Mouse (Mus musculus) midbrain, postnatal 0 days (tissue): ENCODE results near the gene Ttc4. TPM values are rescaled to one million over a fixed set of nuclear protein-coding genes. Genes with fewer than 3 reads are reported as not detected.

Experiments used
- ATAC-seq: fragments of 200-750 bp; cut with Nextera tagmentation; 2 replicates; pipeline ENCODE4 v1.8.0; 2017; ENCODE audit warnings: moderate number of reproducible peaks, mild to moderate bottlenecking, moderate TSS enrichment, moderate library complexity; ENCODE audit not compliant: low FRiP score
- DNase-seq: peaks from one replicate; pipeline ENCODE4 v3.0.0-alpha.2; 2015; ENCODE audit warnings: low spot score
- H3K27ac ChIP-seq: fragments of 300-500 bp; sonication (generic); 2 replicates; pipeline ENCODE4 v1.5.1; 2014; ENCODE audit warnings: low read depth, mild to moderate bottlenecking, low read length, mixed read lengths
- H3K27me3 ChIP-seq: fragments of 300-500 bp; sonication (generic); 2 replicates; pipeline ENCODE4 v1.6.1; 2014; ENCODE audit warnings: low read length, control low read depth, mixed read lengths; ENCODE audit not compliant: insufficient read depth
- H3K36me3 ChIP-seq: fragments of 300-500 bp; sonication (generic); 2 replicates; pipeline ENCODE4 v1.6.1; 2014; ENCODE audit warnings: low read length, control low read depth, mixed read lengths; ENCODE audit not compliant: insufficient read depth
- H3K4me1 ChIP-seq: fragments of 300-500 bp; sonication (generic); 2 replicates; pipeline ENCODE4 v1.6.1; 2014; ENCODE audit warnings: mild to moderate bottlenecking, control low read depth, antibody characterized with exemption, low read length, mixed read lengths; ENCODE audit not compliant: insufficient read depth
- H3K4me2 ChIP-seq: fragments of 300-500 bp; sonication (generic); 2 replicates; pipeline ENCODE4 v1.6.1; 2014; ENCODE audit warnings: low read depth, mild to moderate bottlenecking, low read length, mixed read lengths; ENCODE audit not compliant: poor library complexity, severe bottlenecking
- H3K4me3 ChIP-seq: fragments of 300-500 bp; sonication (generic); 2 replicates; pipeline ENCODE4 v1.5.1; 2014; ENCODE audit warnings: low read depth, mild to moderate bottlenecking, low read length, moderate library complexity
- H3K9ac ChIP-seq: fragments of 300-500 bp; sonication (generic); replicated peaks from 2 replicates; pipeline ENCODE4 v1.6.1; 2014; ENCODE audit warnings: mild to moderate bottlenecking, low read length, moderate library complexity, mixed read lengths; ENCODE audit not compliant: poor library complexity, severe bottlenecking
- H3K9me3 ChIP-seq: fragments of 300-500 bp; sonication (generic); 2 replicates; pipeline ENCODE4 v1.6.1; 2016; ENCODE audit warnings: low read length, control low read depth
- CTCF ChIP-seq: IDR thresholded peaks from 2 replicates; pipeline ENCODE4 v1.5.1; 2016; ENCODE audit warnings: antibody characterized with exemption, mild to moderate bottlenecking
- WGBS: fragments of 180-500 bp; shearing (Covaris S2); extraction: QIAGEN DNeasy Blood & Tissue Kit; methylation state at CpG from one replicate; pipeline ENCODE4 v1.1.7; 2014; 5-methylcytosine and 5-hydroxymethylcytosine counted together
- polyA plus RNA-seq: library from polyadenylated mRNA; unstranded; fragments of >200 nt; fragmentation: Nextera tagmentation; extraction: Ambion mirVana; gene quantifications from 2 replicates; pipeline ENCODE4 v1.2.1, GENCODE M21; 2015
- total RNA-seq: library from RNA; depleted of rRNA; stranded (reverse); fragments of >200 nt; gene quantifications from 2 replicates; pipeline ENCODE4 v1.2.3, GENCODE M21; 2014

Ttc4 gene
- total and polyA plus RNA-seq, 2 experiments from 2014 or later = 93.2 to 127 TPM

DNA sequence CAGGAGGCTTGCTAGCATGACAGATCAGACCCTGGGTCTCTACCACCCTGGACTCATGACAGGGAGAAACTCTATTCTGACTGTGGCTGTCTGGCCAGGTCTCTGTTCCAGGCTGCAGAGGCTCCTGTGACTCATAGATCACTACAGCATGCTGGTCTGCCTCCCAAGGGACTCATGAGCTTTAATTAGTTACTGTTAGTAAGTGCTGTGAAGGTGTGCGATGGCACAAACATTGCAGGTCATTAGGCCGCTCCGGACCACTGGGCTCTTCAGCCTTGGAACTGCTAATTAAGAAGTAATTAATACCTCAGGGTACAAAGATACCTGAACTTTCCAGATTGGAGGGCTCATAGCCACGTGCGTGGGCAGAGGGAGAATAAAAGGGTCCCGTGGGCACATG is 31.6 kb downstream of the Ttc4 start:
- 0 out of 2 replicates have a peak, but pooled peaks cover 2% of the 10 kb centered on the region for H3K4me1 ChIP-seq

DNA sequence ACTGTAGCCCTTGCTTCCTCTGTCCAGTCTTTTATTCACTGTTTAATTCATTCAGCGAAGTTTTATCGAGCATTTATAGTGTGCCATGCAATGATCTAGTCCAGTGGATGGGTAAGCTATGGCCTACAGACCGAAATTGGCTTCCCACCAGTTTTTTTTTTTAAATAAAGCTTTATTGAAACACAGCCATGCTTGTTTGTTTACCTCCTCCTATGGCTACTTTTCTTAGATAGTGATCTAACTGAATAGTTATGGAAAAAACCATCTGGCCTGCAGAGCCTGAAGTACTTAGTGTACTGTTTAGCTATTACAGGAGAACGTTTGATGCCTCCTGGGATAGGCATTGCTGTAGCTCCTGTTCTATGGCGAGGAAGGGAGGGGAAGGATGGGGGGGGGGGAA is 32.9 kb downstream of the Ttc4 start:
- peaks cover 8% of the 10 kb centered on the region; the same call in 1 of the 2 replicates for H3K27me3 ChIP-seq
- no peak for TF ChIP-seq CTCF
- H3K4me1 ChIP-seq = no peaks in the 10 kb centered on the region
- no peak overlapping the region for H3K4me3 ChIP-seq
- H3K9me3 ChIP-seq = no peaks in the 10 kb centered on the region
- no peak overlapping the region for H3K27ac ChIP-seq
- DNase-seq (no peak), ATAC-seq (no peak)
- whole genome bisulfite sequencing = 73% methylated on average over 5 of the region's 5 CpGs
- H3K4me2 ChIP-seq = no peak overlapping the region
- no peaks in the 10 kb centered on the region for H3K36me3 ChIP-seq
- H3K9ac ChIP-seq = no peak overlapping the region

More for the DNA sequence above, 31.6 kb downstream of the Ttc4 start:
- Histone ChIP-seq H3K9ac (no peak overlapping the region), H3K27me3 (peaks cover 8% of the 10 kb centered on the region; the same call in 1 of the 2 replicates), H3K4me2 (no peak overlapping the region), H3K36me3 (no peaks in the 10 kb centered on the region), H3K27ac (no peak overlapping the region), H3K9me3 (no peaks in the 10 kb centered on the region), H3K4me3 (no peak overlapping the region)
- WGBS = 80% methylated on average over 6 of the region's 6 CpGs
- peak; percentile 21 for DNase-seq
- no peak for ATAC-seq
- TF ChIP-seq CTCF = no peak

DNA sequence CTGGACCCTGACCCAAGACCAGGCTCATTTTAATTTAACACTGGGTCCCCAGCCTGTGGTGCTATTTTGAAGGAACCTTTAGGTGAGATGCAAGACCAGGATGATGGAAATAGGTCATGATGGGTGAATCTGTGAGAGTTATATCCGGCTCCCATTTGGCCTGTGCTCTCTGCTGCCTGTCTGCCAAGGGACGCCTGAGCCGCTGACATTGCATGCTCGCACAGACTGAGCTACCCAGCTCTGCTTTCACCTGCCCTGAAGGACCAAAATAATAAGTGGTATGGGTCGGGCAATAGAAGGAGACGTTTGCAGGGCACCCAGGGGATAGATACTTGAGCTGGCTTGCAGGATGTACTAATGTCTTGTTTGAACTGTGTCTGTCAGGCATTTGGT is 34.5 kb downstream of the Ttc4 start:
- no peaks in the 10 kb centered on the region for H3K36me3 ChIP-seq
- DNase-seq (no peak), ATAC-seq (no peak)
- H3K4me1 ChIP-seq = no peaks in the 10 kb centered on the region
- H3K4me2 ChIP-seq = no peak overlapping the region
- H3K27ac ChIP-seq = no peak overlapping the region
- H3K4me3 ChIP-seq = no peak overlapping the region
- WGBS = 64% methylated on average over 6 of the region's 6 CpGs
- H3K9me3 ChIP-seq = no peaks in the 10 kb centered on the region
- H3K9ac ChIP-seq = no peak overlapping the region
- TF ChIP-seq CTCF = no peak
- H3K27me3 ChIP-seq = peaks cover 8% of the 10 kb centered on the region; the same call in 1 of the 2 replicates

DNA sequence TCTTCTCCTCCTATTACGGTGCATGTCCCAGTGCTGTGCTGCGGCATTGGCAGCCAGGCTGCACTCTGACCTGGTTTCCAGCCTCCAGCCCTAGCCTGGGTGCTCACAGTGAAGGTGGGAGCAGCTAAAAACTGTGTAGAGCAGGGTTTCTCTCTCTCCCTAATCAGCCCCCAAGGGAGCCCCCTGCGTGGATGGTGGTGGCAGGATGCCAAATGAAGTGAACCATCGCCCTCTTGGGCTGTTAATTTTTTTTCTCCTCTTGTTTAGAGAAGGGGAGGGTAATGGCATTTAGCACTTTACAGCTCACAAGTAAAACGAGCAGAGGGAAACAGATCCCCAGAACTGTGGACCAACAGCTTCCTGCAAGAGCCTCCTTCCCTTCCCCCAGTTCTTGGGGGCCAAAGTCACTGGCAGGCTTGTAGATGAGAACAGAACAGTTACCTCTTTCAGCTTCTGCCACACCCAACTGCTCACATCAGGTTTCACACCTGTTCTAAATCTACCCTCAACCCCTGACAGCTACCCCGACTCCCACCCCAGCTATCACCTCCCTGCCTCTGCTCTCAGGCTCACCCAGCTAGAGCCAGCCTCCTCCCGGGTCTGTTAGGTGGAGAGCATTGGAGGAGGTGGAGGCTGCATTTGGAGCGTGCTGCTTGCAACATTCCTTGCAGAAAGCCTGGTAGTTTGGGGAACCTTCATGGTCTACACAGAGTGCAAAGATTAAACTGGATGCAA is 35.1 kb downstream of the Ttc4 start:
- DNase-seq (no peak), ATAC-seq (no peak)
- Histone ChIP-seq H3K9ac (no peak overlapping the region), H3K4me1 (no peaks in the 10 kb centered on the region), H3K36me3 (no peaks in the 10 kb centered on the region), H3K4me2 (no peak overlapping the region), H3K9me3 (no peaks in the 10 kb centered on the region), H3K27me3 (peaks cover 8% of the 10 kb centered on the region; the same call in 1 of the 2 replicates), H3K4me3 (no peak overlapping the region), H3K27ac (no peak overlapping the region; the same call in 1 of the 2 replicates)
- WGBS = 36% methylated on average over 8 of the region's 8 CpGs
- TF ChIP-seq CTCF = no peak

DNA sequence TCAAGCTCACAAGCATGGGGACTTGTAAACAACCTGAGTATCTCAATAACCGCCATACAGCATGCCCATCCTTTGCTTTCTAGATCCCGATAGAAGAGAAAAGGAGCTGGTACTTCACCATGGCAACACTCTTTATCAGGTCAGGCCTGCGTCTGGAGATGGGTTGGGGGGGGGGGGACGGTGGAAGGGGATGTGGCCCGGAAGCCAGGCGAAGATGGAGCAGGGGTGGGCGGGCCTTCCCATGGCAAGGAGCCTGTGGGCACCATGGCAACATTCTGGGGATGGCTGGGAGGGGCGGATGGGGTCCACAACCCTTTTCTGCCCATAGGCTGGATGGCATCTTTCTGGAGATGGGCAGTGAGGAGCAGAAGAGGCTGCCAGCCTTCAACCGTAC is 44.7 kb downstream of the Ttc4 start:
- H3K9ac ChIP-seq = no peak overlapping the region
- no peak overlapping the region for H3K4me3 ChIP-seq
- ATAC-seq = peak; percentile 52; the same call in 1 of the 2 replicates
- 32% methylated on average over 9 of the region's 9 CpGs for WGBS
- no peak for TF ChIP-seq CTCF
- no peaks in the 10 kb centered on the region for H3K27me3 ChIP-seq
- H3K36me3 ChIP-seq = no peaks in the 10 kb centered on the region
- peak overlapping the region; percentile 90 for H3K27ac ChIP-seq
- no peaks in the 10 kb centered on the region for H3K9me3 ChIP-seq
- peak overlapping the region; percentile 34 for H3K4me2 ChIP-seq
- peak; percentile 49 for DNase-seq
- H3K4me1 ChIP-seq = peaks cover 33% of the 10 kb centered on the region

DNA sequence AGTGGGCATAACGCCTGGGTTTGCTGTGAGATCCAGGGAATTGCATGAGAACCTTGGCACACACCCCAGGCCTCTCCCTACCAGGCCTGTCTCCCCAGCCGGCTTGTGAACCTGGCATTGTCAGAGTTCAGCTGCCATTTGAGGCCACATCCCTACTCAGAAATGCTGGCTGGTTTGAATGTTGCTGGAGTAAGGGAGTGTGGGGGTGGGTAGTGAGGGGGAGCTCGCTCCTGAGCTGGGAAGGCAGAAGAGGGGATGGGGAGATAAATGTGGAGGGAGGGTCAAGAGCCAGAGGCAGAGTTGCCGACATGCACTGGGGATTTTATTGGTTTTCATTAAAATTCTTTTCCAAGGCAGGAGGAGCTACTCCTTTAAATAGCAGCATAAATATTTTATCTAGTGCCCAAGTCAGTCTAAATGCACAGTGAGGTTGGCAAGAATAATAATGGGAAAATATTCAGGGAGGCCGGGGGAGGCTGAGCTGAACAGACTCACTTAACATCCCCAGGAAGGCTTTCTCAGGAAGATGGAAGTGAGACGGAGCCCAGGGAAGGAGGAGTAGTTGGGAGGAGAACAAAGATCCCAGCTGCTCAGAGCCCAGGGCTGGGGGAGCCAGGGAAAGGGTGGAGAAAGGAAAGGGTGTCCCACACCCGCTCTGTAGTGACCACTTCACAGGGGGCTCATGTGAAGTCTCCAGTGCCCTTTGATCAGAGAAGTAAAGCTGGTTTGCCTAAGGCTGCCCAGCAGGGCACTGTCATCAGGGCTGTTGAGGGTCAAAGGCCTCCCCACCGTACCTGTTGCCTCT is 45.3 kb downstream of the Ttc4 start:
- WGBS = 17% methylated on average over 8 of the region's 8 CpGs
- no peaks in the 10 kb centered on the region for H3K9me3 ChIP-seq
- peak overlapping the region; percentile 34 for H3K4me2 ChIP-seq
- DNase-seq (peak; percentile 35), ATAC-seq (peak; percentile 45; the same call in 1 of the 2 replicates)
- no peak for TF ChIP-seq CTCF
- H3K27ac ChIP-seq = peak overlapping the region; percentile 90
- H3K27me3 ChIP-seq = no peaks in the 10 kb centered on the region
- H3K4me3 ChIP-seq = no peak overlapping the region
- H3K4me1 ChIP-seq = peaks cover 33% of the 10 kb centered on the region
- H3K36me3 ChIP-seq = no peaks in the 10 kb centered on the region
- peak overlapping the region; percentile 34 for H3K9ac ChIP-seq
